Mouse (Mus musculus): Measurements from ENCODE around the gene Arhgef19.

DNA sequence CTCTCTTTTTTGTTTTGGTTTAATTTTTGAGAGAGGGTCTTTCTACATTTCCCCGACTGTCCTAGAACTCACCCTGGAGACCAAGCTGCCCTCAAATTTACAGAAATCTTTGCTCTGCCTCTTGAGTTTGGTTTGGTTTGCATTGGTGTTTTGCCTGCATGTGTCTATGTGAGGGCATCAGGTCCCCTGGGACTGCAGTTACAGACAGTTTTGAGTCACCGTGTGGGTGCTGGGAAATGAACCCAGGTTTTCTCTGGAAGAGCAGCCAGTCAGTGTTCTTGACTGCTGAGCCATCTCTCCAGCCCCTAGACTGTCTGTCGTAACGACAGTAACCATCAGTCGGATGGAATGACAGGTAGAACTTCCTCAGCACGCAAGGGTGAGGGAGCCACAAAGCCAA, 44.7 kb upstream of the Arhgef19 start:
- no peak for TF ChIP-seq CTCF (conservative IDR thresholded peaks at IDR 0.05; ENCODE audit: insufficient read depth, insufficient read length, low read depth, low read length)
- no peak for TF ChIP-seq POLR2A (IDR thresholded peaks at IDR 0.05; ENCODE audit: low read depth, low read length)

Measured in kidney, adult 2 months (tissue).